Comparison of ENCODE assay signal across 9 mouse cellular contexts in the genomic region with DNA sequence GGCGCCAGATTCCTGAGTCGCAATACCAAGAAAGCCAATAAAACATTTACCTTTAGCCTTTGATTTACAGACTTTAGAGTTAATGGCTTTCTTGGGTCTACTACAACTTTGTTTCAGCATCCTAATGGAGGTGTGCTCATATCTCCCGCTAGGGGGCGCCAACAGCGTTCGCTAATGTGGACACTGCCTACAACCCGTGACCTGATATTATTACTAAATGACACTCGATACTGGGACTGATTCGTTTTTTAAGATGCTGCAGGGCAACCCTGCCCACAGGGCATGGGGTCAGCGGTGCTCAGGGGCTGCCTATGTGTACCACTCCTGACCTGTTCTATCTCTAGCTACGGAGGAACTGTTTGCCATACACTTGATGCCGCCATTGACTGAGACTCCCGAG.
DNase-seq lines count a peak whose midpoint lies in the region; ATAC-seq and TF ChIP-seq lines count a peak whose summit lies in the region.
"Had no signal": no experiment of that assay in that cellular context is flagged by ENCODE, and none has a peak within 500 bp of the region (broad histone marks: within the 10 kb centered on the region; RNA-seq: fewer than 3 reads in every experiment).

No protein-coding gene starts in this region.

- TF ChIP-seq POLR2A in small intestine, adult 2 months (IDR thresholded peaks at IDR 0.05; ENCODE audit: low read depth, low read length), result no peak

- ATAC-seq in neural tube, embryonic 15.5 days (ENCODE audit: low FRiP score), result no peak

- H3K4me2 ChIP-seq in neural tube, embryonic 15.5 days, result no peak overlapping the region
- H3K4me2 ChIP-seq: lung, embryonic 15.5 days had no signal

- DNase-seq in embryo, embryonic 10 days (ENCODE audit: low spot score), result peak; percentile 64
- DNase-seq in embryo, embryonic 9.5 days (ENCODE audit: extremely low spot score), result no peak
- peak; percentile 49 for DNase-seq in neural tube, embryonic 10.5 days (ENCODE audit: extremely low spot score, low spot score)
- DNase-seq in kidney, adult 9 months, result peak; percentile 39
- no peak for DNase-seq in thymus, adult 18-20 months
- no peak for DNase-seq in MN1 (ENCODE audit: low spot score)

- no peak overlapping the region for H3K27ac ChIP-seq in neural tube, embryonic 15.5 days (replicated peaks)
- H3K27ac ChIP-seq in small intestine, adult 2 months (ENCODE audit: insufficient read depth, low read depth, low read length), result no peak overlapping the region
- H3K27ac ChIP-seq: lung, embryonic 15.5 days had no signal

- H3K4me1 ChIP-seq in neural tube, embryonic 15.5 days, result peaks cover 12% of the 10 kb centered on the region
- H3K4me1 ChIP-seq in small intestine, adult 2 months (ENCODE audit: control insufficient read depth, insufficient read depth, insufficient read length, low read length), result no peaks in the 10 kb centered on the region
- H3K4me1 ChIP-seq: lung, embryonic 15.5 days had no signal

- no peaks in the 10 kb centered on the region for H3K9me3 ChIP-seq in neural tube, embryonic 15.5 days (replicated peaks)
- H3K9me3 ChIP-seq: lung, embryonic 15.5 days had no signal

- H3K27me3 ChIP-seq in neural tube, embryonic 15.5 days (replicated peaks), result no peaks in the 10 kb centered on the region
- no peaks in the 10 kb centered on the region for H3K27me3 ChIP-seq in small intestine, adult 2 months (ENCODE audit: control insufficient read depth, insufficient read depth, low read length)
- H3K27me3 ChIP-seq: lung, embryonic 15.5 days had no signal

- no peak overlapping the region for H3K9ac ChIP-seq in neural tube, embryonic 15.5 days (replicated peaks)
- H3K9ac ChIP-seq: lung, embryonic 15.5 days had no signal

- TF ChIP-seq CTCF in small intestine, adult 2 months (IDR thresholded peaks at IDR 0.05; ENCODE audit: extremely low read depth, insufficient read length, insufficient replicate concordance, low read depth, low read length), result peak; percentile 51; the same call in 1 of the 2 replicates

- H3K36me3 ChIP-seq in neural tube, embryonic 15.5 days, result no peaks in the 10 kb centered on the region
- H3K36me3 ChIP-seq in small intestine, adult 2 months (ENCODE audit: control insufficient read depth, insufficient read depth, low read length), result no peaks in the 10 kb centered on the region
- H3K36me3 ChIP-seq: lung, embryonic 15.5 days had no signal

- no peak overlapping the region for H3K4me3 ChIP-seq in neural tube, embryonic 15.5 days (replicated peaks)
- H3K4me3 ChIP-seq in small intestine, adult 2 months (ENCODE audit: low read depth, low read length), result no peak overlapping the region
- H3K4me3 ChIP-seq: lung, embryonic 15.5 days had no signal

- 47% methylated on average over 13 of the region's 13 CpGs for WGBS in neural tube, embryonic 15.5 days
- WGBS in small intestine, adult 2 months, result 51% methylated on average over 13 of the region's 13 CpGs

Comparison
In these comparisons a context has a peak if more than half of its experiments do, and no peak if none do; other contexts are left out.
1. DNase-seq: peak in embryo, embryonic 10 days (single experiment), neural tube, embryonic 10.5 days (single experiment) and kidney, adult 9 months (single experiment); none in embryo, embryonic 9.5 days (single experiment), thymus, adult 18-20 months (0 of 2) and MN1 (single experiment).